Mouse (Mus musculus): ENCODE data around the gene Zfp341. TPM values are rescaled to one million over a fixed set of nuclear protein-coding genes. Genes with fewer than 3 reads are reported as not detected.
A peak's percentile ranks its signal among the peaks of the same experiment; 100 is the strongest.

Zfp341 gene
- polyA plus RNA-seq, 1 experiment from 2014 or later = 0.44 TPM

- TF ChIP-seq CTCF (IDR thresholded peaks at IDR 0.05; ENCODE audit: low read depth) = no peak
- WGBS = 76% methylated on average over 3 of the region's 3 CpGs
- no peak for ATAC-seq
- H3K4me1 ChIP-seq (replicated peaks; ENCODE audit: control insufficient read depth, insufficient read depth, low read length) = no peaks in the 10 kb centered on the region
- H3K36me3 ChIP-seq (ENCODE audit: control insufficient read depth, insufficient read depth) = no peaks in the 10 kb centered on the region
- H3K9ac ChIP-seq (ENCODE audit: low read depth, low read length) = no peak overlapping the region
- H3K4me3 ChIP-seq (ENCODE audit: low read depth, low read length) = no peak overlapping the region
- no peak overlapping the region for H3K27ac ChIP-seq (ENCODE audit: low read depth, low read length)
- H3K4me2 ChIP-seq (replicated peaks; ENCODE audit: low read depth) = no peak overlapping the region
- H3K27me3 ChIP-seq (replicated peaks; ENCODE audit: control insufficient read depth, insufficient read depth, low read length) = no peaks in the 10 kb centered on the region
- H3K9me3 ChIP-seq (ENCODE audit: control insufficient read depth) = no peaks in the 10 kb centered on the region
These were observed 40.1 kb upstream of the Zfp341 start for GRCm38 (mm10) chr2:154572996-154573395.

DNA sequence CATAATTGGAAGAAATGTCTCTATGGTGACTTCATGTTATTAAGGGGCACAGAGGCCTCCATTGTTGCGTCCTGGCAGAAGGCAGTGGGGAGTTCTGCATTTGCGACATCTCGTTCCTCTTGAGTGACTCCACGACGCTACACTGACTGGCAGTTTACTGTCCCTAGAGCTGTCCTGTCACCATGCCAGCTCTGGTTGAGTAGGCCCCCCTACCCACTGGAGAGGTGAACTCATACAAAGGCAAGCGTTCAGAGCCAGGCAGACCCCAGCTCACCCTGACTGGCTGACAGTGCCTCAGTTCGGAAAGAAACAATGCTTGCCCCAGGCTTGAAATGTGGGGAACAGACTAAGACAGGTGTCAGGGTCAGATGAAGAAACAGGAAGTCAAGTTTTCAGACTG lies 38.8 kb upstream of the Zfp341 start:
- no peak overlapping the region for H3K9ac ChIP-seq (ENCODE audit: low read depth, low read length)
- H3K36me3 ChIP-seq (ENCODE audit: control insufficient read depth, insufficient read depth) = no peaks in the 10 kb centered on the region
- no peak overlapping the region for H3K4me2 ChIP-seq (replicated peaks; ENCODE audit: low read depth)
- ATAC-seq = no peak
- TF ChIP-seq CTCF (IDR thresholded peaks at IDR 0.05; ENCODE audit: low read depth) = no peak
- H3K4me1 ChIP-seq (replicated peaks; ENCODE audit: control insufficient read depth, insufficient read depth, low read length) = no peaks in the 10 kb centered on the region
- no peaks in the 10 kb centered on the region for H3K9me3 ChIP-seq (ENCODE audit: control insufficient read depth)
- H3K27me3 ChIP-seq (replicated peaks; ENCODE audit: control insufficient read depth, insufficient read depth, low read length) = no peaks in the 10 kb centered on the region
- WGBS = 71% methylated on average over 7 of the region's 7 CpGs
- H3K27ac ChIP-seq (ENCODE audit: low read depth, low read length) = no peak overlapping the region
- H3K4me3 ChIP-seq (ENCODE audit: low read depth, low read length) = no peak overlapping the region

DNA sequence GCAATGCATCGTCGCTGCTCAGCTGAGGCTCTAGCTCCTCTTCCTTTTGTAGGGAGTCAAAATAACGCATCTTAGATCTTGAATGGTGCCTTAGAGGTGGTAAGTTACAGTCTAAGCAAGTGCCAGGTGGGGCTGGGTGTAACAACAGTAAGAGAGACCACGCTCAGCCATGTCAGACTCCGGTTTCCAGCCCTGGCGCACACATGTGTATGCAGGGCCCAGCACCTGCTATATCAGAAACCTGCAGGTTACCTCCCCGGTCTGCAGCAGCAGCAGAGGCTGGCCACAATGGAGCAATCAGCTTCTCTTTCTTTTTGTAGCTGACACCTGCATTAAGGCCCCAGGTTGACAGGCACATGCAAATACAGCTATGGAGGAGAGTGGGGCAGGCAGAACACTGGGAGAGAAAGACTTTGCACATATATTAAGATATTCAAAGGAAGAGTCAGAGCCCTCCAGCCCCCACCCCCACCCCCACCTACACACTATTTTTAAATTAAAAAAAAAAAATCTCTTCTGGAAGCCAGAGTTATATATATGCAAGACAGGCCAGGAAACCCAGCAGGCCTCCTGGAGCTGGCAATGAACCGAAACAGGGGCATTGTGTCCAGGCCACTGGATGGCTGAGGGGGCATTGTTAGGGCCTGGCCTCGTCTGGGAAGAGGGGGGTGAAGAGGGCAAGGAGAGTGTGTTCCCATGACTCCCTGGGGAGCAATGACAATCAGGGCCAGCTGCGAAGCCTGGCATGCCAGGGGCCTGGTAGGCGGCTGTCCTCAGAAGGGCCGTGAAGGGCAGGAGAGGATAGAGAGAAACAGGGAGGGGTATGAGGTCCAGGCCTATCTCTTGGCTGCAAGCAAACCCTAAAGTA lies 36.0 kb upstream of the Zfp341 start:
- Histone ChIP-seq H3K27me3 (replicated peaks; ENCODE audit: control insufficient read depth, insufficient read depth, low read length) (no peaks in the 10 kb centered on the region), H3K27ac (ENCODE audit: low read depth, low read length) (no peak overlapping the region), H3K4me2 (replicated peaks; ENCODE audit: low read depth) (no peak overlapping the region), H3K9ac (ENCODE audit: low read depth, low read length) (no peak overlapping the region), H3K4me3 (ENCODE audit: low read depth, low read length) (no peak overlapping the region), H3K4me1 (replicated peaks; ENCODE audit: control insufficient read depth, insufficient read depth, low read length) (no peaks in the 10 kb centered on the region), H3K36me3 (ENCODE audit: control insufficient read depth, insufficient read depth) (no peaks in the 10 kb centered on the region), H3K9me3 (ENCODE audit: control insufficient read depth) (no peaks in the 10 kb centered on the region)
- no peak for TF ChIP-seq CTCF (IDR thresholded peaks at IDR 0.05; ENCODE audit: low read depth)
- 72% methylated on average over 12 of the region's 12 CpGs for WGBS
- ATAC-seq = no peak

DNA sequence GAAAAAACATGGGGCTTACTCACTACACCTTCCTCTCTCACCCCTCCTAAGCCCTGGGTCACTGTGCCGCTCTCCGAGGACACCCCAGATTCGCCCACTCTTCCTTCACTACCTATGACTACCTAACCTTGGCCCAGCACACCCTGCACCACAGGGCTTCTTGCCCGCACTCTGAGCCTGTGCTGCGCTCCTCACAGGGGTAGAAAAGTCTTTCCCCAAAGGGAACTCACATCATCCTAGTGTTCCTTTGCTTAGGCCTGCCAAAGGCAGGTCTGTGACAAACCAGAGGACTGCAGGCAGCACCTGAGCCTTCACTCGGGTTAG lies 35.4 kb upstream of the Zfp341 start:
- Histone ChIP-seq H3K27ac (ENCODE audit: low read depth, low read length) (no peak overlapping the region), H3K27me3 (replicated peaks; ENCODE audit: control insufficient read depth, insufficient read depth, low read length) (no peaks in the 10 kb centered on the region), H3K4me1 (replicated peaks; ENCODE audit: control insufficient read depth, insufficient read depth, low read length) (no peaks in the 10 kb centered on the region), H3K4me3 (ENCODE audit: low read depth, low read length) (no peak overlapping the region), H3K4me2 (replicated peaks; ENCODE audit: low read depth) (no peak overlapping the region), H3K9me3 (ENCODE audit: control insufficient read depth) (no peaks in the 10 kb centered on the region), H3K36me3 (ENCODE audit: control insufficient read depth, insufficient read depth) (no peaks in the 10 kb centered on the region), H3K9ac (ENCODE audit: low read depth, low read length) (no peak overlapping the region)
- 94% methylated on average over 6 of the region's 6 CpGs for WGBS
- no peak for ATAC-seq
- TF ChIP-seq CTCF (IDR thresholded peaks at IDR 0.05; ENCODE audit: low read depth) = no peak

DNA sequence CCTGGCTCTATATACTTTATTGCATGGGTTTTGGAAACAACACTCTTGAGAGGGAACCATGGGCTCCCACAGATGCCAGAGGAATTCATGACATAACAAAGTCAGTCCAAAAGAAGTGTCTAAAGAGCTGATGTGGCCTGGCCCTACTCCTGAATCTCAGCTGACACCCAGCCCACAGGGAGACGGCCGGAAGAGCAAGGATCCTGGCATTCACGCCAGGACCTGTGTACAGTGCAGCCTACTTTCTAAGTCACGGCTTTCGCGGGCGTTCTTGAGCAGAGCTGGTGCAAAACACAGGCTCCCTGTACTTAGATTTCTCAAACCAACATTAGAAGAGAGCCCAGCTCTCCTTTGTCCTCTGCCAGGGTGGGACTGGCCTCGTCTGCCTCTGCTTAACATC lies 32.5 kb upstream of the Zfp341 start:
- no peak overlapping the region for H3K4me2 ChIP-seq (replicated peaks; ENCODE audit: low read depth)
- no peaks in the 10 kb centered on the region for H3K4me1 ChIP-seq (replicated peaks; ENCODE audit: control insufficient read depth, insufficient read depth, low read length)
- no peak overlapping the region for H3K9ac ChIP-seq (ENCODE audit: low read depth, low read length)
- ATAC-seq = no peak
- no peak overlapping the region for H3K27ac ChIP-seq (ENCODE audit: low read depth, low read length)
- no peak for TF ChIP-seq CTCF (IDR thresholded peaks at IDR 0.05; ENCODE audit: low read depth)
- H3K36me3 ChIP-seq (ENCODE audit: control insufficient read depth, insufficient read depth) = no peaks in the 10 kb centered on the region
- WGBS = 66% methylated on average over 8 of the region's 8 CpGs
- H3K9me3 ChIP-seq (ENCODE audit: control insufficient read depth) = no peaks in the 10 kb centered on the region
- H3K27me3 ChIP-seq (replicated peaks; ENCODE audit: control insufficient read depth, insufficient read depth, low read length) = no peaks in the 10 kb centered on the region
- H3K4me3 ChIP-seq (ENCODE audit: low read depth, low read length) = no peak overlapping the region

DNA sequence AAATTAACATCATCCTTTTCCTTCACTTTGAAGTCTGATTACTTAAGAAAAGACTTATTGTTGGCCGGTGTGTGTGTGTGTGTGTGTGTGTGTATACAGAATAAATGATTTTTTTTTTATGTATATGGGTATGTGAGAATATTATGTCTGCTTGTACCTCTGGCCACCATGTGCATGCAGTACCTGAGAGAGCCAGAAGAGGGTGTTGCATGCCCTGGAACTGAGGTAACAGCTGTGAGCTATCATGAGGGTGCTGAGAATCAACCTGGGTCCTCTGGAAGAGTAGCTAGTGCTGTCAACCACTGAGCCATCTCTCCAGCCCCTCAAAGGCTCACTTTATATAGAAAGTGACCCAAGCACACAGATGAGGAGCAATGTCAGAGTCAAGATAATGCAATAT lies 31.7 kb upstream of the Zfp341 start:
- no peak overlapping the region for H3K27ac ChIP-seq (ENCODE audit: low read depth, low read length)
- no peak overlapping the region for H3K4me2 ChIP-seq (replicated peaks; ENCODE audit: low read depth)
- ATAC-seq = no peak
- no peaks in the 10 kb centered on the region for H3K9me3 ChIP-seq (ENCODE audit: control insufficient read depth)
- H3K9ac ChIP-seq (ENCODE audit: low read depth, low read length) = no peak overlapping the region
- H3K4me3 ChIP-seq (ENCODE audit: low read depth, low read length) = no peak overlapping the region
- H3K4me1 ChIP-seq (replicated peaks; ENCODE audit: control insufficient read depth, insufficient read depth, low read length) = no peaks in the 10 kb centered on the region
- 100% methylated on average over 1 of the region's 1 CpGs for WGBS
- peak; percentile 34 for TF ChIP-seq CTCF (IDR thresholded peaks at IDR 0.05; ENCODE audit: low read depth)
- peaks cover 1% of the 10 kb centered on the region; the same call in 1 of the 2 replicates for H3K36me3 ChIP-seq (ENCODE audit: control insufficient read depth, insufficient read depth)
- H3K27me3 ChIP-seq (replicated peaks; ENCODE audit: control insufficient read depth, insufficient read depth, low read length) = no peaks in the 10 kb centered on the region
